Mouse (Mus musculus) spleen, adult 2 months (tissue): Measurements from ENCODE around the gene Mslnl.

Experiments
- CTCF ChIP-seq: fragments of 200-500 bp; IDR thresholded peaks from 2 replicates; pipeline ENCODE4 v1.5.1; 2011; ENCODE audit warnings: mild to moderate bottlenecking, inconsistent platforms; ENCODE audit not compliant: insufficient read depth, insufficient read length, insufficient replicate concordance; ENCODE audit errors: extremely low read depth
- POLR2A ChIP-seq: fragments of 200-500 bp; IDR thresholded peaks from 2 replicates; pipeline ENCODE4 v1.6.1; 2011; ENCODE audit warnings: low read depth, low read length, inconsistent platforms

- TF ChIP-seq POLR2A (no peak), CTCF (no peak)
These were observed 26.7 kb downstream of the Mslnl start for GRCm38 (mm10) chr17:25762591-25762990.
